20 mouse cellular contexts compared by ENCODE assay signal in genomic region chr7:144740643-144741042, GRCm38 (mm10). TPM values are rescaled to one million over a fixed set of nuclear protein-coding genes. Genes with fewer than 3 reads are reported as not detected.
A peak's percentile ranks its signal among the peaks of the same experiment; 100 is the strongest.
DNase-seq lines count a peak whose midpoint lies in the region; ATAC-seq and TF ChIP-seq lines count a peak whose summit lies in the region.
"Had no signal": no experiment of that assay in that cellular context is flagged by ENCODE, and none has a peak within 500 bp of the region (broad histone marks: within the 10 kb centered on the region; RNA-seq: fewer than 3 reads in every experiment).

No protein-coding gene starts in this region.

- H3K36me3 ChIP-seq in intestine, embryonic 14.5 days (ENCODE audit: control insufficient read depth, insufficient read depth, low read length), result no peaks in the 10 kb centered on the region
- no peaks in the 10 kb centered on the region for H3K36me3 ChIP-seq in intestine, postnatal 0 days (ENCODE audit: control insufficient read depth, insufficient read depth)
- no peaks in the 10 kb centered on the region for H3K36me3 ChIP-seq in testis, adult 2 months (ENCODE audit: control insufficient read depth, insufficient read depth, low read length)
- no peaks in the 10 kb centered on the region for H3K36me3 ChIP-seq in intestine, embryonic 15.5 days
- H3K36me3 ChIP-seq in kidney, embryonic 15.5 days, result no peaks in the 10 kb centered on the region
- no peaks in the 10 kb centered on the region for H3K36me3 ChIP-seq in hindbrain, embryonic 13.5 days
- H3K36me3 ChIP-seq: heart, embryonic 12.5 days; limb, embryonic 15.5 days; neural tube, embryonic 15.5 days had no signal

- 29% methylated on average over 7 of the region's 7 CpGs for WGBS in intestine, embryonic 14.5 days
- 61% methylated on average over 7 of the region's 7 CpGs for WGBS in intestine, postnatal 0 days
- 42% methylated on average over 7 of the region's 7 CpGs for WGBS in intestine, embryonic 15.5 days
- 47% methylated on average over 7 of the region's 7 CpGs for WGBS in kidney, embryonic 15.5 days
- 81% methylated on average over 7 of the region's 7 CpGs for WGBS in hindbrain, embryonic 13.5 days

- H3K27ac ChIP-seq in intestine, embryonic 14.5 days (ENCODE audit: low read depth), result peak overlapping the region; percentile 60
- no peak overlapping the region for H3K27ac ChIP-seq in intestine, postnatal 0 days (ENCODE audit: low read depth, low read length)
- peak overlapping the region; percentile 27; the same call in 1 of the 2 replicates for H3K27ac ChIP-seq in testis, adult 2 months (ENCODE audit: control insufficient read depth, insufficient read depth, low read depth, low read length)
- H3K27ac ChIP-seq in intestine, embryonic 15.5 days, result peak overlapping the region; percentile 42
- no peak overlapping the region for H3K27ac ChIP-seq in kidney, embryonic 15.5 days
- H3K27ac ChIP-seq in hindbrain, embryonic 13.5 days, result no peak overlapping the region
- H3K27ac ChIP-seq: hindbrain, postnatal 0 days; limb, embryonic 15.5 days; neural tube, embryonic 15.5 days had no signal

- DNase-seq in intestine, embryonic 14.5 days (ENCODE audit: low spot score), result no peak
- DNase-seq in testis, postnatal 10 days (ENCODE audit: low spot score), result no peak
- DNase-seq: cerebellum, postnatal 10 days; gastrocnemius, postnatal 36 days; kidney, adult 9 months; lung, postnatal 36 days; right cerebral cortex, postnatal 4 days had no signal

- no peak overlapping the region for H3K4me2 ChIP-seq in intestine, embryonic 14.5 days (ENCODE audit: low read length)
- no peak overlapping the region for H3K4me2 ChIP-seq in intestine, postnatal 0 days (replicated peaks; ENCODE audit: low read depth)
- H3K4me2 ChIP-seq in intestine, embryonic 15.5 days (replicated peaks), result no peak overlapping the region
- no peak overlapping the region for H3K4me2 ChIP-seq in kidney, embryonic 15.5 days
- H3K4me2 ChIP-seq in hindbrain, embryonic 13.5 days, result no peak overlapping the region
- H3K4me2 ChIP-seq: heart, embryonic 12.5 days; limb, embryonic 15.5 days; neural tube, embryonic 15.5 days had no signal

- ATAC-seq in intestine, embryonic 14.5 days (replicated peaks; ENCODE audit: low FRiP score, low TSS enrichment, low read depth), result no peak; the same call in 1 of the 2 replicates
- ATAC-seq in intestine, postnatal 0 days, result no peak
- no peak for ATAC-seq in intestine, embryonic 15.5 days
- ATAC-seq in kidney, embryonic 15.5 days (replicated peaks; ENCODE audit: low FRiP score), result no peak
- no peak for ATAC-seq in hindbrain, embryonic 13.5 days (ENCODE audit: low FRiP score)
- ATAC-seq in cerebellum, adult (ENCODE audit: insufficient number of reproducible peaks, low FRiP score, low TSS enrichment), result no peak
- ATAC-seq: activated CD4-positive, CD25-positive, alpha-beta regulatory T cell, adult 4 months; hindbrain, postnatal 0 days; Patski had no signal

- no peak overlapping the region for H3K4me3 ChIP-seq in intestine, embryonic 14.5 days (ENCODE audit: low read depth, low read length)
- H3K4me3 ChIP-seq in intestine, postnatal 0 days (ENCODE audit: low read depth, low read length), result no peak overlapping the region
- H3K4me3 ChIP-seq in testis, adult 2 months (ENCODE audit: control insufficient read depth, low read depth, low read length), result no peak overlapping the region
- H3K4me3 ChIP-seq in intestine, embryonic 15.5 days (replicated peaks), result no peak overlapping the region
- H3K4me3 ChIP-seq in kidney, embryonic 15.5 days (replicated peaks), result no peak overlapping the region
- no peak overlapping the region for H3K4me3 ChIP-seq in hindbrain, embryonic 13.5 days
- H3K4me3 ChIP-seq: heart, embryonic 12.5 days; limb, embryonic 15.5 days; myocyte; neural tube, embryonic 15.5 days had no signal

- peaks cover 41% of the 10 kb centered on the region for H3K4me1 ChIP-seq in intestine, embryonic 14.5 days (replicated peaks; ENCODE audit: control insufficient read depth, insufficient read depth, low read length)
- no peaks in the 10 kb centered on the region for H3K4me1 ChIP-seq in intestine, postnatal 0 days (replicated peaks; ENCODE audit: control insufficient read depth, insufficient read depth, low read length)
- peaks cover 9% of the 10 kb centered on the region for H3K4me1 ChIP-seq in testis, adult 2 months (ENCODE audit: control insufficient read depth, insufficient read depth, low read length)
- peaks cover 38% of the 10 kb centered on the region for H3K4me1 ChIP-seq in intestine, embryonic 15.5 days (replicated peaks)
- peaks cover 40% of the 10 kb centered on the region for H3K4me1 ChIP-seq in kidney, embryonic 15.5 days
- peaks cover 15% of the 10 kb centered on the region for H3K4me1 ChIP-seq in hindbrain, embryonic 13.5 days (replicated peaks)

- no peaks in the 10 kb centered on the region for H3K9me3 ChIP-seq in intestine, embryonic 14.5 days (ENCODE audit: control insufficient read depth, low read length)
- no peaks in the 10 kb centered on the region for H3K9me3 ChIP-seq in intestine, postnatal 0 days (ENCODE audit: control insufficient read depth)
- H3K9me3 ChIP-seq in intestine, embryonic 15.5 days, result no peaks in the 10 kb centered on the region
- H3K9me3 ChIP-seq in kidney, embryonic 15.5 days (replicated peaks), result no peaks in the 10 kb centered on the region
- no peaks in the 10 kb centered on the region for H3K9me3 ChIP-seq in hindbrain, embryonic 13.5 days
- H3K9me3 ChIP-seq: heart, embryonic 12.5 days; limb, embryonic 15.5 days; neural tube, embryonic 15.5 days had no signal

- no peak for TF ChIP-seq POLR2A in testis, adult 2 months (IDR thresholded peaks at IDR 0.05; ENCODE audit: control insufficient read depth, low read depth, low read length)

- no peak overlapping the region for H3K9ac ChIP-seq in intestine, embryonic 14.5 days (ENCODE audit: low read length)
- H3K9ac ChIP-seq in intestine, postnatal 0 days (ENCODE audit: low read depth, low read length), result no peak overlapping the region
- H3K9ac ChIP-seq in intestine, embryonic 15.5 days, result no peak overlapping the region
- no peak overlapping the region for H3K9ac ChIP-seq in kidney, embryonic 15.5 days
- H3K9ac ChIP-seq in hindbrain, embryonic 13.5 days, result no peak overlapping the region
- H3K9ac ChIP-seq: heart, embryonic 12.5 days; limb, embryonic 15.5 days; neural tube, embryonic 15.5 days had no signal

- TF ChIP-seq CTCF in intestine, postnatal 0 days (IDR thresholded peaks at IDR 0.05; ENCODE audit: low read depth), result no peak
- TF ChIP-seq CTCF in testis, adult 2 months (IDR thresholded peaks at IDR 0.05; ENCODE audit: control insufficient read depth, insufficient read depth, insufficient replicate concordance, low read depth, low read length), result no peak

- H3K27me3 ChIP-seq in intestine, embryonic 14.5 days (replicated peaks; ENCODE audit: control insufficient read depth, insufficient read depth, low read length), result no peaks in the 10 kb centered on the region
- H3K27me3 ChIP-seq in intestine, postnatal 0 days (replicated peaks; ENCODE audit: control insufficient read depth, insufficient read depth, low read length), result peaks cover 5% of the 10 kb centered on the region; the same call in 1 of the 2 replicates
- H3K27me3 ChIP-seq in testis, adult 2 months (ENCODE audit: control insufficient read depth, insufficient read depth, low read length), result no peaks in the 10 kb centered on the region
- no peaks in the 10 kb centered on the region for H3K27me3 ChIP-seq in intestine, embryonic 15.5 days (replicated peaks)
- peaks cover 27% of the 10 kb centered on the region for H3K27me3 ChIP-seq in kidney, embryonic 15.5 days
- H3K27me3 ChIP-seq in hindbrain, embryonic 13.5 days, result peaks cover 40% of the 10 kb centered on the region
- H3K27me3 ChIP-seq: Patski had no signal

RNA-seq across cellular contexts. Expression of gene Ano1, which starts 11.1 kb away (rescaled TPM):
- 39.1 and 43.3 TPM in 2 replicates for polyA plus RNA-seq in intestine, embryonic 14.5 days (2014; fragmentation: Nextera tagmentation; extraction: Ambion mirVana)
- 9.0 and 9.3 TPM in 2 replicates for polyA plus RNA-seq in intestine, postnatal 0 days (2015; fragmentation: Nextera tagmentation; extraction: Ambion mirVana)
- polyA plus RNA-seq in testis, adult 2 months (2012; rRNA removed), result 27.3 and 28.2 TPM in 2 replicates
- 23.6 and 27.8 TPM in 2 replicates for polyA plus RNA-seq in intestine, embryonic 15.5 days (2015; fragmentation: Nextera tagmentation; extraction: Ambion mirVana)
- polyA plus RNA-seq in kidney, embryonic 15.5 days (2015; fragmentation: Nextera tagmentation; extraction: Ambion mirVana), result 42.1 and 47.8 TPM in 2 replicates
- 5.0 and 5.9 TPM in 2 replicates for polyA plus RNA-seq in hindbrain, embryonic 13.5 days (2015; fragmentation: Nextera tagmentation; extraction: Ambion mirVana)

Comparison
In these comparisons a context has a peak if more than half of its experiments do, and no peak if none do; other contexts are left out.
1. H3K27ac ChIP-seq: peak in intestine, embryonic 14.5 days (single experiment), testis, adult 2 months (single experiment) and intestine, embryonic 15.5 days (single experiment); none in intestine, postnatal 0 days (single experiment), kidney, embryonic 15.5 days (single experiment) and hindbrain, embryonic 13.5 days (single experiment).